Mouse (Mus musculus): Measurements from ENCODE around the gene Ampd2.

The Ampd2 gene

GRCm38 (mm10) chr3:108086470-108086979, at the start of gene Ampd2:
Gene Ampd2, minus strand, starts transcription at chr3:108086651.
- DNase-seq (ENCODE audit: low spot score) = peak; percentile 74

GRCm38 (mm10) chr3:108134701-108135100, 48.2 kb upstream of the Ampd2 start:
- no peak for DNase-seq (ENCODE audit: low spot score)

- no peak for DNase-seq (ENCODE audit: low spot score)
Observed at GRCm38 (mm10) chr3:108132484-108132883, 46.0 kb upstream of the Ampd2 start.

GRCm38 (mm10) chr3:108131821-108132220, 45.4 kb upstream of the Ampd2 start:
- DNase-seq (ENCODE audit: low spot score) = no peak

- DNase-seq (ENCODE audit: low spot score) = no peak
Observed at GRCm38 (mm10) chr3:108131216-108131615, 44.8 kb upstream of the Ampd2 start.

GRCm38 (mm10) chr3:108129804-108130203, 43.4 kb upstream of the Ampd2 start:
- peak; percentile 48 for DNase-seq (ENCODE audit: low spot score)

DNA sequence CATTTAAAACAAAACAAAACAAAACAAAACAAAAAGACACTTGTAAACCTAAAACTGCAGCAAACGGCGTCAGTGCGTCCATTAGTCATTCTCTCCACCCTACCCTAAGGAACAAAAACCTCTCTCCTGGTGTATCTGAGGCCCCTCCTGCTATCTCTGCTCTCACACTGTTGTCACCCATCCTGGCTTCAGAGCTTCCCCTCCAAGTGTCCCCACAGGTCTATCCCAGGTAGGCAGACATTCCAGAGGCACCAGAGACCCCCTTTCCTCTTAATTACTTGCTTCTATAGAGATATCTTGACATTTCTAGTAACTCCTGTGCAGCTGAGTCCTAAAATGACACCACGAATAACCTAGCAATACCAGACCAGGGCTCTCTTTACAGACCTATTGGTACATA, 42.9 kb upstream of the Ampd2 start:
- peak; percentile 45 for DNase-seq (ENCODE audit: low spot score)

DNA sequence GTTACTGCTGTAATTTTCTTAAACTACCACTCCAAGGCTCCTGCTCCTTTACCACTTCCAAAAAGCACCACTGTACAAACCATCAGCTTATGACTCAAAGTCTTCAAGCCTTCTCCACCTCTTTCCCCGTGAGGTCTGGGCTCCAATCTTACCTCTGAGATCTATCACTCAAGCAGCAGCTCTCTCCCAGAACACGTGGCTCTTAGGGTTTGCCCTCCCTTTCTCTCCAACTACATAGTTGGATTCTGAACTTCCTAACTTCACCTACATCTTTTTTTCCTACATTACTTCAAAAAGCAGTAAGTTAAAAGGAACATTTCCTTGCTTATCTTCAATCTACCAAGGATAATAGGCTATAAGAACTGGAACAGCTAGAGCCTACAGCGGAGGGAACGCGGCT, 42.1 kb upstream of the Ampd2 start:
- DNase-seq (ENCODE audit: low spot score) = no peak

- DNase-seq (ENCODE audit: low spot score) = no peak
Observed at GRCm38 (mm10) chr3:108126327-108126726, 39.9 kb upstream of the Ampd2 start.

GRCm38 (mm10) chr3:108124131-108124530, 37.7 kb upstream of the Ampd2 start:
- no peak for DNase-seq (ENCODE audit: low spot score)

DNA sequence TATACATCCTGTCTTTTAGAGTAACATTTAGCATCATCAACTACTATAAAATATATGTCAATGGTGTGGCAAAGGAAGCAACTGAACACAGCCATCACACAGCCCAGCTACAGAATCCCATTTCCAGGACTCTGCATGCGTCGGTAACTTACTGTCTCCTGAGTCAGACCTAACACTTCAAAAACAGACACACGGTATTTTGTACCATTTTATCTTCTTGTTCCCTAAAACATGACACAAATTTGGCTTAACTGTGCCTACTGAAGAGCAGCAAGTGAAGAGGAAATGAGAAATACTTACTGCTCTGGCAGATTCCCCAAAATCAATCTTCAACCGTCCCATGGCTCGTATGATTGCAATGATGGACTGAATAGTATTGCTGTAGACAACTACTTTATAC, 36.8 kb upstream of the Ampd2 start:
- no peak for DNase-seq (ENCODE audit: low spot score)

DNA sequence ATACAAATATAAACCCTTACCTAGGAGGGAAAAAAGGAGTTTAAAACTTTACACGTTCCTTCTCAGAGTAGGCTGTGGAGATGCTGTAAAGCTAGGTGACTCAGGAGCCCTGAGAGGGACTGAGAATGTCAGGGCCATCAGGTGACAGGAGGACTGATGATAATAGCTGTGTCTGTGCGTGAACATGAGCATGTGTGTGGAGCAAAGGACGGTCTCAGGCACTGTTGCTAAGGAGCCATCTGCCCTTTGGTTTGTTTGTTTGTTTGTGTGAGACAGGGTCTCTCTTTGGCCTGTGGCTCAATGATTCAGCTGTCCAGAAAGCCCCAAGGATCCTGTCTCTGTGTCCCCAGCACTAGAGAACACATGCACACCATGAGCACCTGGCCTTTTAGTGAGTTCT, 34.6 kb upstream of the Ampd2 start:
- no peak for DNase-seq (ENCODE audit: low spot score)

GRCm38 (mm10) chr3:108117465-108117864, 31.0 kb upstream of the Ampd2 start:
- no peak for DNase-seq (ENCODE audit: low spot score)

GRCm38 (mm10) chr3:108113591-108114289, 27.3 kb upstream of the Ampd2 start:
- DNase-seq (ENCODE audit: low spot score) = no peak

- DNase-seq (ENCODE audit: low spot score) = no peak
Observed at GRCm38 (mm10) chr3:108112666-108113065, 26.2 kb upstream of the Ampd2 start.

DNA sequence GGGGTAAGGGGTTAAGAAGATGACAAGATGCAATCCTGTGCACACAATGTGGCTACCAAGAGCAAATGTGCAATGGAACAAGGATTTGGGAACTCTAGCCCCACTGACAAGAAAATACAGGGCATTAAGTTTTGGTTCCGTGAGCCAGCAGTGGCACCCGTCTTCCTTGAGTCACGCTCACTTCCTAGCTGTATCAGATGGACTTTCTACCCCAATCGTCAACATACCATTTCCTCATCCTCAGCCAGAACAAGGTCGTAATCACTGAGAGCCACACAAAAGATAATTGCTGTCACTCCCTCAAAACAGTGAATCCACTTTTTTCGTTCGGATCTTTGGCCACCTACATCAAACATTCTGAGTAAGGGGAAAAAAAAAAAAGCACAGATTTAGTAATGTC, 25.8 kb upstream of the Ampd2 start:
- no peak for DNase-seq (ENCODE audit: low spot score)

DNA sequence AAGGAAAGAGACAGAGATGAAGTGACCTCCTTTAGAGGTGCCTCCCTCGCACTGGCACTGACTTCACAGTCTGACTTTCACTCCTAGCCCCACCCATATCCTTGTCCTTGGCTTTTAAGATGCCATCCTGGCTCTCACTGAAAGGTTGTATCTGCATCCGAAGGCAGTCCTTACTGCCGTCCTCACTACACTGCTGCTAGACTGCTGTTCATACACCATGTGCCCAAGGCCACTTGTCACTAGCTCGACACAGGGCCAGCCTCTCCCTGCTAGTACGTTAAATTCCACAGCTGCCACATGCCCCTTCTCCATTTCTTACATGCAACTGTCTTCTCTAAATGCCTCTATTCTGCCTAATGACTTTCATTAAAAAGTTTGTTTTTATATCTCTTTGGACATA, 24.9 kb upstream of the Ampd2 start:
- no peak for DNase-seq (ENCODE audit: low spot score)

DNA sequence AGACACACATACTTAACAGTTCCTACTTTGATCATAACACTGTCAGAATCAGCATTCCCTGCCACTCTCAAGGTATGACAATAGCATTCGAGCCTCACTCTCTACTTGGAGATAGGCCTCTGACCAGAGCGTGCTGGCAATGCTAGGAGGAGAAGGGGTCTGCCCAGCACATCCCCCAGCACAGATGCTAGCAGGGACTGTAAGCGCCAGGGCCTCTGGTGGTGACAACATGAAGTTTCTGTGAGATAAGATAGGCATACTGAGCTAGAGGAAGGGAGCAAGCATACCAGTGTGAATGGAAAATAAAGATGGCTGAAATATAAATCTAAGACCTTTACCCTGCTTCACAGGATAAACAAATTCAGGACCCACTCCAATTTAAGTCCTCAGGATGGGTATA, 18.8 kb upstream of the Ampd2 start:
- DNase-seq (ENCODE audit: low spot score) = no peak

- no peak for DNase-seq (ENCODE audit: low spot score)
Observed at GRCm38 (mm10) chr3:108102075-108102474, 15.6 kb upstream of the Ampd2 start.

GRCm38 (mm10) chr3:108101594-108101993, 15.1 kb upstream of the Ampd2 start:
- DNase-seq (ENCODE audit: low spot score) = no peak

- peak; percentile 74 for DNase-seq (ENCODE audit: low spot score)
Observed at GRCm38 (mm10) chr3:108098316-108098715, 11.9 kb upstream of the Ampd2 start.

DNA sequence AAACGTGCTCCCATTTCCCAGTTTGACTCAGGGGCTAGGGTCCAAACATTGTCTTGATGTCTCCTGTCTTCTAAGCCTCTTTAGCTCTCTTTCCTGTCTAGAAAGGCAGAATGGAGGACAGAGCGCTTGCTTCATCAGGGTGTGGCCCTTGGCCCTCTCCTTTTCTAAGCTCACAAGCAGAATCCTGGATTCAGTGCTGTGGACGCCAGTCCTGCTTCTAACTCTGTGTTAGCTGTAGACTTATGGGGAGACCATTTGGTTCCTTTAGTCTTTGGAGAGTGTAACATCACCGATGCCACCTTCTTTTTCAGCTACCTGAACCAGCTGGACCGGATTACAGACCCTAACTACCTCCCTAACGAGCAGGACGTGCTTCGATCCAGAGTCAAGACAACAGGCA, 11.2 kb upstream of the Ampd2 start:
- no peak for DNase-seq (ENCODE audit: low spot score)

DNA sequence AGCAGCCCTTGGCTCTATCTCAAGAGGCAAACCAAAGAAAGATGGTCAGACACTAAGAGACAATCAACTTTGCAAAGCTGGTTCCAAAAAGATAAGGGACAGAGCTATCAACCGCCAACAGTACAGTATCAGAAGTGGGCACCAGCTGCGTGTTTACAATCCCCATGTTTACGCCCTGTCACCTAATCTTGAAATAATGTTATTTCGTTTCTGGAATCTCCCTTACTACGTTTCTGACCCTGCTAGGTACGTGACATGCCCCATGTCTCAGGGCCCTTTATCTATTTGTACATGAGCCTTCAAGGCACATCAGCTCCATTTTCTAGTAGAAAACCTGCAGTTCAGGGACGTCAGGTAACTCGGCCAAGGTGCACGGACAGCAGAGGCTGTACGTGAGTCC, 10.3 kb upstream of the Ampd2 start:
- DNase-seq (ENCODE audit: low spot score) = peak; percentile 90

- DNase-seq (ENCODE audit: low spot score) = no peak
Observed at GRCm38 (mm10) chr3:108096226-108096625, 9.8 kb upstream of the Ampd2 start.

Measured in c-Kit-positive CD71-positive TER-119-positive erythroid progenitor cells, embryonic 14.5 days (primary cell).